Mouse (Mus musculus) stomach, embryonic 16.5 days (tissue): Measurements from ENCODE around the gene Pkd1l1. TPM values are rescaled to one million over a fixed set of nuclear protein-coding genes. Genes with fewer than 3 reads are reported as not detected.

Source experiments
- ATAC-seq: fragments of 200-750 bp; cut with Nextera tagmentation; 2 replicates; pipeline ENCODE4 v1.8.0; 2017; ENCODE audit warnings: moderate number of reproducible peaks, moderate TSS enrichment; ENCODE audit not compliant: insufficient read depth, low FRiP score
- H3K27ac ChIP-seq: fragments of 300-500 bp; sonication (generic); 2 replicates; pipeline ENCODE4 v1.5.1; 2014; ENCODE audit warnings: low read length
- H3K27me3 ChIP-seq: fragments of 300-500 bp; sonication (generic); 2 replicates; pipeline ENCODE4 v1.6.1; 2014; ENCODE audit warnings: low read length, control low read depth, mixed read lengths; ENCODE audit not compliant: control insufficient read depth, insufficient read depth
- H3K36me3 ChIP-seq: fragments of 300-500 bp; sonication (generic); 2 replicates; pipeline ENCODE4 v1.6.1; 2014; ENCODE audit warnings: low read length; ENCODE audit not compliant: control insufficient read depth, insufficient read depth
- H3K4me1 ChIP-seq: fragments of 300-500 bp; sonication (generic); 2 replicates; pipeline ENCODE4 v1.6.1; 2014; ENCODE audit warnings: low read length, control low read depth, mixed read lengths; ENCODE audit not compliant: control insufficient read depth, insufficient read depth
- H3K4me2 ChIP-seq: fragments of 300-500 bp; sonication (generic); 2 replicates; pipeline ENCODE4 v1.6.1; 2014; ENCODE audit warnings: low read depth, low read length, mixed read lengths
- H3K4me3 ChIP-seq: fragments of 300-500 bp; sonication (generic); replicated peaks from 2 replicates; pipeline ENCODE4 v1.5.1; 2014; ENCODE audit warnings: mild to moderate bottlenecking, low read length
- H3K9ac ChIP-seq: fragments of 300-500 bp; sonication (generic); 2 replicates; pipeline ENCODE4 v1.6.1; 2014; ENCODE audit warnings: low read length
- H3K9me3 ChIP-seq: fragments of 300-500 bp; sonication (generic); replicated peaks from 2 replicates; pipeline ENCODE4 v1.6.1; 2016; ENCODE audit warnings: low read length, control low read depth; ENCODE audit not compliant: control insufficient read depth
- WGBS: fragments of 180-500 bp; shearing (Covaris S2); extraction: QIAGEN DNeasy Blood & Tissue Kit; methylation state at CpG from one replicate; pipeline ENCODE4 v1.1.7; 2014; 5-methylcytosine and 5-hydroxymethylcytosine counted together
- polyA plus RNA-seq: library from polyadenylated mRNA; unstranded; fragments of >200 nt; fragmentation: Nextera tagmentation; extraction: Ambion mirVana; gene quantifications from 2 replicates; pipeline ENCODE4 v1.2.1, GENCODE M21; 2015

The Pkd1l1 gene
- polyA plus RNA-seq, 1 experiment from 2014 or later: 0.09 TPM

- Histone ChIP-seq H3K9ac (no peak overlapping the region), H3K4me2 (no peak overlapping the region), H3K9me3 (no peaks in the 10 kb centered on the region), H3K27ac (no peak overlapping the region), H3K36me3 (no peaks in the 10 kb centered on the region), H3K27me3 (no peaks in the 10 kb centered on the region), H3K4me1 (no peaks in the 10 kb centered on the region), H3K4me3 (no peak overlapping the region)
- 92% methylated on average over 3 of the region's 3 CpGs for WGBS
- no peak for ATAC-seq
Measured at GRCm38 (mm10) chr11:8825413-8825812, 147.7 kb downstream of the Pkd1l1 start.

- no peak overlapping the region for H3K4me2 ChIP-seq
- H3K36me3 ChIP-seq: no peaks in the 10 kb centered on the region
- WGBS: 75% methylated on average over 4 of the region's 4 CpGs
- H3K9ac ChIP-seq: no peak overlapping the region
- no peaks in the 10 kb centered on the region for H3K9me3 ChIP-seq
- H3K4me3 ChIP-seq: no peak overlapping the region
- H3K27ac ChIP-seq: no peak overlapping the region
- H3K4me1 ChIP-seq: peaks cover 7% of the 10 kb centered on the region; the same call in 1 of the 2 replicates
- no peak for ATAC-seq
- no peaks in the 10 kb centered on the region for H3K27me3 ChIP-seq
Measured at GRCm38 (mm10) chr11:8821403-8821802, 151.7 kb downstream of the Pkd1l1 start.

GRCm38 (mm10) chr11:8817376-8817775 is 155.7 kb downstream of the Pkd1l1 start:
- peak overlapping the region; percentile 2; the same call in 1 of the 2 replicates for H3K27ac ChIP-seq
- H3K4me2 ChIP-seq: no peak overlapping the region
- peaks cover 12% of the 10 kb centered on the region; the same call in 1 of the 2 replicates for H3K4me1 ChIP-seq
- H3K27me3 ChIP-seq: no peaks in the 10 kb centered on the region
- no peaks in the 10 kb centered on the region for H3K36me3 ChIP-seq
- 0 out of 2 replicates have a peak, but pooled peaks have one; percentile 17 for ATAC-seq
- H3K9me3 ChIP-seq: no peaks in the 10 kb centered on the region
- 30% methylated on average over 3 of the region's 3 CpGs for WGBS
- no peak overlapping the region for H3K4me3 ChIP-seq
- H3K9ac ChIP-seq: no peak overlapping the region

- no peak overlapping the region for H3K4me3 ChIP-seq
- peak; percentile 86 for ATAC-seq
- no peaks in the 10 kb centered on the region for H3K27me3 ChIP-seq
- no peak overlapping the region for H3K9ac ChIP-seq
- peaks cover 20% of the 10 kb centered on the region for H3K4me1 ChIP-seq
- no peaks in the 10 kb centered on the region for H3K9me3 ChIP-seq
- H3K4me2 ChIP-seq: no peak overlapping the region
- no peaks in the 10 kb centered on the region for H3K36me3 ChIP-seq
- H3K27ac ChIP-seq: peak overlapping the region; percentile 31
- 33% methylated on average over 4 of the region's 4 CpGs for WGBS
Measured at GRCm38 (mm10) chr11:8814097-8814790, 158.8 kb downstream of the Pkd1l1 start.

- no peaks in the 10 kb centered on the region for H3K27me3 ChIP-seq
- 15% methylated on average over 5 of the region's 5 CpGs for WGBS
- no peak overlapping the region for H3K4me3 ChIP-seq
- no peaks in the 10 kb centered on the region for H3K9me3 ChIP-seq
- H3K36me3 ChIP-seq: no peaks in the 10 kb centered on the region
- H3K4me1 ChIP-seq: peaks cover 14% of the 10 kb centered on the region
- ATAC-seq: no peak
- no peak overlapping the region for H3K27ac ChIP-seq
- H3K9ac ChIP-seq: no peak overlapping the region
- H3K4me2 ChIP-seq: no peak overlapping the region
Measured at GRCm38 (mm10) chr11:8811506-8812100, 161.5 kb downstream of the Pkd1l1 start.

GRCm38 (mm10) chr11:8809644-8810043 is 163.4 kb downstream of the Pkd1l1 start:
- H3K27ac ChIP-seq: no peak overlapping the region
- no peak for ATAC-seq

GRCm38 (mm10) chr11:8807009-8807408 is 166.1 kb downstream of the Pkd1l1 start:
- no peak overlapping the region for H3K4me3 ChIP-seq
- H3K27me3 ChIP-seq: no peaks in the 10 kb centered on the region
- no peaks in the 10 kb centered on the region for H3K36me3 ChIP-seq
- no peaks in the 10 kb centered on the region for H3K9me3 ChIP-seq
- no peak overlapping the region for H3K27ac ChIP-seq
- 79% methylated on average over 4 of the region's 4 CpGs for WGBS
- no peak overlapping the region for H3K4me2 ChIP-seq
- H3K9ac ChIP-seq: no peak overlapping the region
- ATAC-seq: no peak
- peaks cover 8% of the 10 kb centered on the region for H3K4me1 ChIP-seq

More at GRCm38 (mm10) chr11:8809644-8810043, 163.4 kb downstream of the Pkd1l1 start:
- H3K4me1 ChIP-seq: peaks cover 14% of the 10 kb centered on the region
- H3K36me3 ChIP-seq: no peaks in the 10 kb centered on the region
- H3K4me3 ChIP-seq: no peak overlapping the region
- H3K9me3 ChIP-seq: no peaks in the 10 kb centered on the region
- no peak overlapping the region for H3K9ac ChIP-seq
- 56% methylated on average over 1 of the region's 1 CpGs for WGBS
- no peaks in the 10 kb centered on the region for H3K27me3 ChIP-seq
- no peak overlapping the region for H3K4me2 ChIP-seq

- ATAC-seq: no peak
- no peaks in the 10 kb centered on the region for H3K9me3 ChIP-seq
- WGBS: 80% methylated on average over 3 of the region's 3 CpGs
Measured at GRCm38 (mm10) chr11:8804178-8804577, 168.9 kb downstream of the Pkd1l1 start.

GRCm38 (mm10) chr11:8797486-8797885 is 175.6 kb downstream of the Pkd1l1 start:
- Histone ChIP-seq H3K4me1 (peaks cover 12% of the 10 kb centered on the region), H3K9me3 (no peaks in the 10 kb centered on the region), H3K4me2 (no peak overlapping the region), H3K9ac (no peak overlapping the region), H3K4me3 (no peak overlapping the region), H3K27ac (0 out of 2 replicates have a peak overlapping the region, but pooled peaks have one; percentile 26), H3K36me3 (no peaks in the 10 kb centered on the region), H3K27me3 (no peaks in the 10 kb centered on the region)
- WGBS: 20% methylated on average over 5 of the region's 5 CpGs
- ATAC-seq: no peak

More at GRCm38 (mm10) chr11:8804178-8804577, 168.9 kb downstream of the Pkd1l1 start:
- Histone ChIP-seq H3K9ac (no peak overlapping the region), H3K27ac (no peak overlapping the region), H3K4me1 (no peaks in the 10 kb centered on the region), H3K36me3 (no peaks in the 10 kb centered on the region), H3K4me2 (no peak overlapping the region), H3K4me3 (no peak overlapping the region), H3K27me3 (no peaks in the 10 kb centered on the region)
